Mouse (Mus musculus): ENCODE data around the gene Bcl11a. TPM values are rescaled to one million over a fixed set of nuclear protein-coding genes. Genes with fewer than 3 reads are reported as not detected.

Bcl11a gene
- polyA plus RNA-seq, 1 experiment from 2014 or later = 145 TPM

DNA sequence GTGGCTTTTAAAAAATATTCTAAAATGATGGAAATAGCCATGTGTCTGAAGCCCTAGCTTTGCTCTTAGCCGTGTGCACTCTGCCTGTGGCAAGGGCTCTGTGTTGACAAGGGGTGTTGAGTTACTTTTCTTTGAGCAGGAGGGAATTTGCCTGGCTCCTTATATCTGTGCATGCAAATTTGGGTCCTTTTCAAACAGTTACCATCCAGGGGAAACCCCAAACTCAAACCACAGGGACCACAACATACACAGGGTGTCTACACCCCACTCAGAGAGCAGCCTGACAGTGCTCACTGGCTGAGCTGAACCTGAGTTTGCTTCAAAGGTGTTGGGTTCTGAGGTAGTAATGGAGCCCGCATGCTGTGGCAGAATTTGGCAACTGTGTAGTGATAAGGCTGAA lies 54.0 kb downstream of the Bcl11a start:
- WGBS = 94% methylated on average over 2 of the region's 2 CpGs

DNA sequence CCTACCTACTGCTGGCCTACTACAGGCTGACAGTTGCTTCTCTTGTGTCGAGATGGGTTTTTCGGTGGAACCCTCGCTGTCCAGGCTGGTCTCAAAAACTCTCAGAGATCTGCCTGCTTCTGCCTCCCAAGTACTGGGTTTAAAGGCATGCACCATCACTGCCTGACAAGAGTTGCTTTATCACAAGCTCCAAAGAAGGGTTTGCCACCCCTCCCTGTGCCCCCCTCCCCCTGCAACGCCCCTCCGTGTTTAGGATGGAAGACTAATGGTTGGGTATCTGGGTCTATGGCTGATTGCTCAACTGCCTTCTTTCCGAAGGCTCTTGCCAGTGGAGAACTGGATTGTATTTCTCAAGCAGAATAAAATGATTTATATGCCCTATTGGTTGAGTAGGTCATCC lies 54.5 kb downstream of the Bcl11a start:
- no peak overlapping the region for H3K4me2 ChIP-seq (ENCODE audit: low read depth, low read length)
- 95% methylated on average over 6 of the region's 6 CpGs for WGBS
- no peak for ATAC-seq (ENCODE audit: low read depth)

More for the DNA sequence above, 54.0 kb downstream of the Bcl11a start:
- Histone ChIP-seq H3K9me3 (ENCODE audit: control insufficient read depth, low read length) (no peaks in the 10 kb centered on the region), H3K27ac (ENCODE audit: low read depth, low read length) (no peak overlapping the region), H3K9ac (replicated peaks; ENCODE audit: low read depth, low read length) (no peak overlapping the region), H3K4me1 (ENCODE audit: control insufficient read depth, insufficient read depth, low read length) (no peaks in the 10 kb centered on the region), H3K4me2 (ENCODE audit: low read depth, low read length) (no peak overlapping the region), H3K27me3 (ENCODE audit: control insufficient read depth, insufficient read depth, low read length) (no peaks in the 10 kb centered on the region), H3K4me3 (ENCODE audit: low read depth, low read length) (no peak overlapping the region), H3K36me3 (ENCODE audit: control insufficient read depth, insufficient read depth, low read length) (no peaks in the 10 kb centered on the region)
- ATAC-seq (ENCODE audit: low read depth) = no peak

DNA sequence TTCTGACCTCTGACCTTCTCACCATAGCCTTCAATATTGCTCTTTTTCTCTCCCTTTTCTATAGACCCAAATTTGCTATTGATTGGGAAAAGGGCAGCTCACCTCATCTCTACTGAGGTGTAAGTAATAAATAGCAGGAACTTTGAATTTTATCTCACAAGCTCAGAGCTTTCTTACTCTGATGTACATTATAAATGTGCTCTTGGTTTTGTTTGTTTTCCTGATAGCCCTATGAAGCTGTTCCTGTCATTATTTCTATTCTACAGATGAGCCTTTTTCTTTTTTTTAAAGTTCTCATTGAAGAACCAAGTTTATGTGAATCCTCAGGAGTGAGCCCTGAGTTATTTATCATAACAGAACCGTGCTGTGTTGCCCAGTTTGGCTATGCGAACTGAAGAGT lies 55.0 kb downstream of the Bcl11a start:
- Histone ChIP-seq H3K27me3 (ENCODE audit: control insufficient read depth, insufficient read depth, low read length) (no peaks in the 10 kb centered on the region), H3K36me3 (ENCODE audit: control insufficient read depth, insufficient read depth, low read length) (no peaks in the 10 kb centered on the region), H3K4me3 (ENCODE audit: low read depth, low read length) (no peak overlapping the region), H3K9me3 (ENCODE audit: control insufficient read depth, low read length) (no peaks in the 10 kb centered on the region), H3K4me2 (ENCODE audit: low read depth, low read length) (no peak overlapping the region), H3K27ac (ENCODE audit: low read depth, low read length) (no peak overlapping the region), H3K9ac (replicated peaks; ENCODE audit: low read depth, low read length) (no peak overlapping the region), H3K4me1 (ENCODE audit: control insufficient read depth, insufficient read depth, low read length) (no peaks in the 10 kb centered on the region)
- no peak for ATAC-seq (ENCODE audit: low read depth)
- 87% methylated on average over 2 of the region's 2 CpGs for WGBS

More for the DNA sequence above, 54.5 kb downstream of the Bcl11a start:
- Histone ChIP-seq H3K9me3 (ENCODE audit: control insufficient read depth, low read length) (no peaks in the 10 kb centered on the region), H3K36me3 (ENCODE audit: control insufficient read depth, insufficient read depth, low read length) (no peaks in the 10 kb centered on the region), H3K27ac (ENCODE audit: low read depth, low read length) (no peak overlapping the region), H3K4me1 (ENCODE audit: control insufficient read depth, insufficient read depth, low read length) (no peaks in the 10 kb centered on the region), H3K27me3 (ENCODE audit: control insufficient read depth, insufficient read depth, low read length) (no peaks in the 10 kb centered on the region), H3K9ac (replicated peaks; ENCODE audit: low read depth, low read length) (no peak overlapping the region), H3K4me3 (ENCODE audit: low read depth, low read length) (no peak overlapping the region)

DNA sequence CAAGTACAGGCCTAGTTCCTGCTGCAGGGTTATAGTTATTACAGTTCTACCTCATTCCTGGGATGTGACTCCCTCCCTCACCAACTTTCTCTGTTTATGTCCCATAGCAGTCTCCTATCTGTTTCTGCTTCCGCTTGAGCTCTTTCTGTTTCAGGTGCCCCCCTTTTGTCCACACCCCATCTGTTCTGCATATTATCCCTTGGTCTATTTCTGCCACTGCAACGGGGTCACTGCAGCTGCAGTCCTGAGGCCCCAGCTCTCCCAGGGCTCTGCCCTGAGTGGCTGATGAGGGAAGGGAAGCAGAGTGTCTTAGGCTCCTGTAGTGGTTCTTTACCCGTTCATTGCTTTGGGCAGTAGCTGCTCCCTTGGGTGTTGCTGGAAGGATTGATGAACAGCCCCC lies 55.6 kb downstream of the Bcl11a start:
- Histone ChIP-seq H3K27ac (ENCODE audit: low read depth, low read length) (no peak overlapping the region), H3K9me3 (ENCODE audit: control insufficient read depth, low read length) (no peaks in the 10 kb centered on the region), H3K4me2 (ENCODE audit: low read depth, low read length) (no peak overlapping the region), H3K9ac (replicated peaks; ENCODE audit: low read depth, low read length) (no peak overlapping the region), H3K36me3 (ENCODE audit: control insufficient read depth, insufficient read depth, low read length) (no peaks in the 10 kb centered on the region), H3K4me1 (ENCODE audit: control insufficient read depth, insufficient read depth, low read length) (no peaks in the 10 kb centered on the region), H3K4me3 (ENCODE audit: low read depth, low read length) (no peak overlapping the region), H3K27me3 (ENCODE audit: control insufficient read depth, insufficient read depth, low read length) (no peaks in the 10 kb centered on the region)
- WGBS = 43% methylated on average over 3 of the region's 3 CpGs
- ATAC-seq (ENCODE audit: low read depth) = 0 out of 2 replicates have a peak, but pooled peaks have one; percentile 23

DNA sequence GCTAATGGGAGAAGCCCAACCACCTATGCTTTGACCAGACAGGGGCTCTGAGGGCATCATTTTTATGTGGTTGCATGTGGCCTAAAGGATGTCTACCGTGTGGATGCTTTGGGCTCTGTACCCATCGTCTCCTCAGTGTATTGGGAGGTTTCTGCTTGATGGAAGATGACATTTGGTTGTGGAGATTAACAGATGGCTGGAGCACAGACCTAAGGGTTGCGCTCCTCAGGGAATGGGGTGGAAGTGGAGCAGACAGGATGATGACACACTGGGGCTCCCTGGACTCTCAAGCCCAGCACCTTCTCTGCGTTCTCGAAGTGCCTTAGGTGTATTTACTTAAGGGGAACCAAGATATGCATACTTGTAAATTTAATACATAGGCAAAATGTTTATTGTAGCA lies 56.1 kb downstream of the Bcl11a start:
- no peak overlapping the region for H3K4me2 ChIP-seq (ENCODE audit: low read depth, low read length)
- no peak overlapping the region for H3K4me3 ChIP-seq (ENCODE audit: low read depth, low read length)
- H3K27me3 ChIP-seq (ENCODE audit: control insufficient read depth, insufficient read depth, low read length) = no peaks in the 10 kb centered on the region
- no peaks in the 10 kb centered on the region for H3K9me3 ChIP-seq (ENCODE audit: control insufficient read depth, low read length)
- no peaks in the 10 kb centered on the region for H3K36me3 ChIP-seq (ENCODE audit: control insufficient read depth, insufficient read depth, low read length)
- ATAC-seq (ENCODE audit: low read depth) = peak; percentile 15; the same call in 1 of the 2 replicates
- H3K4me1 ChIP-seq (ENCODE audit: control insufficient read depth, insufficient read depth, low read length) = no peaks in the 10 kb centered on the region
- no peak overlapping the region for H3K9ac ChIP-seq (replicated peaks; ENCODE audit: low read depth, low read length)
- H3K27ac ChIP-seq (ENCODE audit: low read depth, low read length) = no peak overlapping the region
- whole genome bisulfite sequencing = 64% methylated on average over 5 of the region's 5 CpGs

DNA sequence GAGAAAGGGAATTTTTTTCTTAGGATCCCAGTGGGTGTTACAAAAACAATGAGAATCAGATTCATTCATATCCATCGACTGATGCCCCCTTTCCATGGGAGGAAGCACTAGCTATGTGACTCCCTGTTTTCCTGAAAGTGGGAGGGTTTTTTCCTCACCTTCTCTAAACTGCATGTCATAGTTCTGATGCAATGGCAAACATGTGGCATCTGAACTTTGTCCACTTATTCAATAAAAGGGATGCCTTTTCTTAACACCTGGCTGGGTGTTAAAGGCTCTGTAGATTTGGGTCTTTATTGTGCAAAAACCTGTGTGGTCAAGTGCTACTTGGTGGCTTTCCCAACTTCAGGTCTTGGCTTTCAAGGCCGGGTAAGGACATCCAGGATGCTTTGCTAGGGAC lies 57.4 kb downstream of the Bcl11a start:
- no peak overlapping the region for H3K4me3 ChIP-seq (ENCODE audit: low read depth, low read length)
- H3K27me3 ChIP-seq (ENCODE audit: control insufficient read depth, insufficient read depth, low read length) = no peaks in the 10 kb centered on the region
- H3K4me1 ChIP-seq (ENCODE audit: control insufficient read depth, insufficient read depth, low read length) = no peaks in the 10 kb centered on the region
- no peak for ATAC-seq (ENCODE audit: low read depth)
- H3K36me3 ChIP-seq (ENCODE audit: control insufficient read depth, insufficient read depth, low read length) = no peaks in the 10 kb centered on the region
- no peak overlapping the region for H3K4me2 ChIP-seq (ENCODE audit: low read depth, low read length)
- H3K9me3 ChIP-seq (ENCODE audit: control insufficient read depth, low read length) = no peaks in the 10 kb centered on the region
- H3K9ac ChIP-seq (replicated peaks; ENCODE audit: low read depth, low read length) = no peak overlapping the region
- WGBS = 75% methylated on average over 2 of the region's 2 CpGs
- no peak overlapping the region for H3K27ac ChIP-seq (ENCODE audit: low read depth, low read length)

DNA sequence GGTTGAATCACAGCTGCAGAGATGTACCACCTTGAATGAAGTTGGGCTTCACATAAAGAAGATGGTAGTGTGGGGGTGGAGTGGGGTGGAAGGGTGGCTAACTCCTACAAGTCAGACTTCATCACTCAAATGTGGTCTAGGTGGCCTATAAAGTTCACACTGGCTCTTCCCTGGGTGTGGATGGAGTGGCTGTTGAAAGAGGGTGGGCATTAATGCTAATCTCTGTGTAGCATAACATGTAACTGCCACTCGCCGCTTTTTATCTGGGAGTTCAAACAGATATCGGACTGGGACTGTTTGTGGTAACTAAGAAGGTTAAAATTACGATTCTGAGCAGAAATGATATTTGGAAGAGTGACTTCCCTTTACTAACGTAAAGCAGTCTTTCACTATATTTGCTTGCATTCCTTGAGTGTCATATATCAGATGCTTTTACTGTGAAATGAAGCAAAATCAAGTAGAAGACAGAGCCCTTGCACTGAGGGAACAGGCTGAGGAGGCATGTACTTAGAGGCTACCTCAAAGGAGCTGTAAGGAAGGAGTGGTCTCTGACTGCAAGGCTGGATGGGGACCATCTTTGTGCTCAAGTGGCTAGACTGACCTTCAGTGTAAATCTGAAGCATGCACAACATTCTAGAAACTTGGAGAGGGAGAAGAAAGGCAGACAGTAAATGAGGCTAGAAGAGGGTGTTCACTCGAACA lies 58.4 kb downstream of the Bcl11a start:
- WGBS = 85% methylated on average over 6 of the region's 6 CpGs
- no peaks in the 10 kb centered on the region for H3K27me3 ChIP-seq (ENCODE audit: control insufficient read depth, insufficient read depth, low read length)
- no peaks in the 10 kb centered on the region for H3K9me3 ChIP-seq (ENCODE audit: control insufficient read depth, low read length)
- H3K36me3 ChIP-seq (ENCODE audit: control insufficient read depth, insufficient read depth, low read length) = no peaks in the 10 kb centered on the region
- no peak overlapping the region for H3K9ac ChIP-seq (replicated peaks; ENCODE audit: low read depth, low read length)
- ATAC-seq (ENCODE audit: low read depth) = no peak
- no peak overlapping the region for H3K4me3 ChIP-seq (ENCODE audit: low read depth, low read length)
- no peak overlapping the region for H3K4me2 ChIP-seq (ENCODE audit: low read depth, low read length)
- no peak overlapping the region for H3K27ac ChIP-seq (ENCODE audit: low read depth, low read length)
- H3K4me1 ChIP-seq (ENCODE audit: control insufficient read depth, insufficient read depth, low read length) = no peaks in the 10 kb centered on the region

DNA sequence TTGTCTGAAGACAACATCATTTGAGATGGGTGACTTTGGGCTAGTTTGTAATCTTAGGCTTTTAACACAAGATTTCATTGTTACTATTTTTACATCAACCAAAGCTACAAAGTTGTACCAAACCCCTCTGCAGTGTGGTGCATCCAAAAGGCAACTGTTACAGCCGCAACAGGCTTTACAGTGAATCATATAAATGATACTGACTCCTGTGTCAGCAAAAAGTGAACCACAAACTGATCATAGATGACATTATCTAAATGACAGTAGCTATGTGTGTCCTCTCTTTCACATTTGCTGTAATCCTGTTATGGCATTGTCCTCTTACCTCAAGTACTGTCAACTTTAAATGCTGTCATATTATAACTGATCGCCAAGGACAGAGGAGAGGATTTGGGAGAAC lies 60.0 kb downstream of the Bcl11a start:
- ATAC-seq (ENCODE audit: low read depth) = no peak
- no peaks in the 10 kb centered on the region for H3K9me3 ChIP-seq (ENCODE audit: control insufficient read depth, low read length)
- H3K27ac ChIP-seq (ENCODE audit: low read depth, low read length) = no peak overlapping the region
- no peak overlapping the region for H3K9ac ChIP-seq (replicated peaks; ENCODE audit: low read depth, low read length)
- no peak overlapping the region for H3K4me3 ChIP-seq (ENCODE audit: low read depth, low read length)
- H3K4me1 ChIP-seq (ENCODE audit: control insufficient read depth, insufficient read depth, low read length) = no peaks in the 10 kb centered on the region
- H3K27me3 ChIP-seq (ENCODE audit: control insufficient read depth, insufficient read depth, low read length) = no peaks in the 10 kb centered on the region
- 99% methylated on average over 2 of the region's 2 CpGs for WGBS
- H3K4me2 ChIP-seq (ENCODE audit: low read depth, low read length) = no peak overlapping the region
- H3K36me3 ChIP-seq (ENCODE audit: control insufficient read depth, insufficient read depth, low read length) = no peaks in the 10 kb centered on the region

DNA sequence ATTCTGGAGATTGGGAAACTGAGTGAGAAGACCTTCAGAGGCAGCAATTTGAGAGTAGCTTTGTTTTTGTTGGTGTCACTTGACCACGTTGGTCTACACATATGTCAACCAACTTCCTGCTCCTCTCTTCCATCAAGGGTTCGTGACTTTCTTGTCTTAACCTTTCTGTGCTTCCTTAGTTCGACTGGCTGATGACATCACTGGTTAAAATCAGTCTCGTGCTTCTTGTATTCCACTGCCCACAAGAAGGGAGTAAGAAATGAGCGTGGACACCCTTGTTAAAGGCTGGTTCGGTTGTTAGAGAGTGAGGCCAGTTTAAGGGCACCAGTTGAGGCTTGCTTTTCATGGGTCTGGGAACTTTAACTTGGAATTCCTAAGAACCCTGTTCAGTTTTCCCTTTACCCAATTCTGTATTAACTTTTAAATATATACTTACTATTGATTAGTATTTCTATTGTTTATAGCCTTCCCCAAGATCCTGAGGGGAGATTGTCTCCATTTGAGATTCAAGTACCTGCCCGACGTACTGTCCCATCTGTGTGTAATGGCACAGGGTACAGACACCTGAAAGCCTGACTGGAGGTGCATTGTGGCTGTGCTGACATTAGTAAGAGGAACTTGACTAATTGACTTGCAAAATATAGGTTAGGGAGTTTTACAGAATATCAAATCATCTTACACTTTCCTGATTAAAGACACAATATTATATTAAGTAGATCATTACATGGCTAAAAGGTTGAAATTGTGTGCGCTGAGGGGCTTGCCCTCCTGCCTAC lies 60.9 kb downstream of the Bcl11a start:
- ATAC-seq (ENCODE audit: low read depth) = no peak

More for the DNA sequence above, 60.9 kb downstream of the Bcl11a start:
- Histone ChIP-seq H3K9me3 (ENCODE audit: control insufficient read depth, low read length) (no peaks in the 10 kb centered on the region), H3K27me3 (ENCODE audit: control insufficient read depth, insufficient read depth, low read length) (no peaks in the 10 kb centered on the region), H3K4me3 (ENCODE audit: low read depth, low read length) (no peak overlapping the region), H3K4me2 (ENCODE audit: low read depth, low read length) (no peak overlapping the region), H3K4me1 (ENCODE audit: control insufficient read depth, insufficient read depth, low read length) (no peaks in the 10 kb centered on the region), H3K36me3 (ENCODE audit: control insufficient read depth, insufficient read depth, low read length) (no peaks in the 10 kb centered on the region), H3K27ac (ENCODE audit: low read depth, low read length) (no peak overlapping the region), H3K9ac (replicated peaks; ENCODE audit: low read depth, low read length) (no peak overlapping the region)
- 91% methylated on average over 9 of the region's 9 CpGs for WGBS

Measured in neural tube, embryonic 14.5 days (tissue).